Mouse (Mus musculus): ENCODE measurements around the gene Plpp2.

Plpp2 gene

DNA sequence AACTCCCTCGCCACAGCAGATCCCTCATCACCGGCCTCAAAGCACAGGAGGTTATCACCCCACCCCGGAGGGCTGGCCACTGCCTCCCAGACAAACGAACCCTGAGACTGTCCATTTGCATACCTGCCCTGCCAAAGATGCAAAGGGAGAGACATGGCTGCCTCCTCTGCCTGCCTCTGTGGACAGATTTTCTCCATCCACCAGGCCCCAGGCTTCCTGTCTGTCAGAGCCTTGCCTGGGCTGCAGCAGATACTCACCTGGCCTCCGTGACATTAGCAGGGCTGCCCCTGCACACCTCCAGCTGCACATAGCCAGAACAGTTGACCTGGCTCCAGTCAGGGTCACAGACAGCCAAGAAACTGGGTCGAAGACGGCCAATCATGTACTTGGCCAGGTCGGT is 3.4 kb downstream of the Plpp2 start:
- no peak for DNase-seq (ENCODE audit: extremely low spot score, low spot score)

GRCm38 (mm10) chr10:79528081-79528480 is 5.5 kb downstream of the Plpp2 start:
- DNase-seq (ENCODE audit: extremely low spot score, low spot score) = no peak

GRCm38 (mm10) chr10:79527453-79527845 is 6.1 kb downstream of the Plpp2 start:
- DNase-seq (ENCODE audit: extremely low spot score, low spot score) = no peak

DNA sequence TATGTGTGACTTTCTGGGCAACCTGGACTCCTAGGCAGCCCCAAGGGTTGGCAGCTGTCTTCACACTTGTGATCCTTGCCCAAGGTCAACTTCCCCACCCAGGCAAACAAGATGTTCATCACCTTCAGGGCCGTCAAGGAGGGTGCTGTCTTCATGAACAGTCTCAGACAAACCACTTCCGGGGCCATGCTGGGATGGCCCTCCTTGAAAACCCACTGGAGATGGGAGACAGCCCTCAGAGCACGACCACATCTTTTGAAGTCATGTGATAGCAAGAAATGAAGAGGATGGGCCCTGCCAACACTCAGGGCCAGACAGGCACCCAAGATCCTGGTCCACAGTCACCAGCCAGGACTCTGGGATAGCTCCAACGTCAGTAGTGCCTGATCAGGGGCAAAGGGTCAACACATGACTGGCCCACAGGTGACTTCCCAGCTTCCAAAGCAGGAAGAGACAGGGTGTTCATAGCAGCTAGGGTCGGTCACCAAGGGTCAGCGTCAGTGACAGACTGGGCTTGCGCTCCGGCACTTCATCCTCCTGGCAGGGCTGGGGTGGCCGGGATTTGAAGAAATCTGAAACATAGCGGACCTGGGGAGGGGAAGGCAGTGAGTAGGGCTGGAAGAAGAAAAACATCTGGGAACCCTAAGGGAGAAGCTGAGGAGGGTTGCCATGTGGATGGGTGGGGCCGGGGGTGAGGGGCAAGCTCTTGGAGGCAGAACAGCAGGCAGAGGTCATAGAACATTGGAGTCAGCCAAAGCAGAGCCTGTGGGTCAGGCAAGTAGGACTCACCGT is 6.7 kb downstream of the Plpp2 start:
- no peak for DNase-seq (ENCODE audit: extremely low spot score, low spot score)

GRCm38 (mm10) chr10:79525456-79526325 is 7.9 kb downstream of the Plpp2 start:
- no peak for DNase-seq (ENCODE audit: extremely low spot score, low spot score)

- DNase-seq (ENCODE audit: extremely low spot score, low spot score) = no peak
Measured at GRCm38 (mm10) chr10:79524433-79524832, 9.2 kb downstream of the Plpp2 start.

- DNase-seq (ENCODE audit: extremely low spot score, low spot score) = no peak
Measured at GRCm38 (mm10) chr10:79506709-79507108, 26.9 kb downstream of the Plpp2 start.

- no peak for DNase-seq (ENCODE audit: extremely low spot score, low spot score)
Measured at GRCm38 (mm10) chr10:79502830-79503644, 30.6 kb downstream of the Plpp2 start.

GRCm38 (mm10) chr10:79496701-79497288 is 36.8 kb downstream of the Plpp2 start:
- DNase-seq (ENCODE audit: extremely low spot score, low spot score) = no peak

- DNase-seq (ENCODE audit: extremely low spot score, low spot score) = no peak
Measured at GRCm38 (mm10) chr10:79495886-79496285, 37.7 kb downstream of the Plpp2 start.

Measured in neural tube, embryonic 10.5 days (tissue).